Mouse (Mus musculus): ENCODE measurements around the gene Neurl2.

- TF ChIP-seq POLR2A (IDR thresholded peaks at IDR 0.05; ENCODE audit: borderline replicate concordance, insufficient read depth, low read length) (no peak), CTCF (IDR thresholded peaks at IDR 0.05; ENCODE audit: borderline replicate concordance, insufficient read depth, low read depth, low read length) (peak; percentile 85)
These were observed 39.0 kb downstream of the Neurl2 start for GRCm38 (mm10) chr2:164794293-164794692.

Data from cerebellum, adult 2 months (tissue).